Mouse (Mus musculus): Measurements from ENCODE around the gene Plpp7. TPM values are rescaled to one million over a fixed set of nuclear protein-coding genes. Genes with fewer than 3 reads are reported as not detected.

Gene Plpp7
- polyA plus RNA-seq, 1 experiment from 2014 or later, result 10.9 TPM

- Histone ChIP-seq H3K36me3 (no peaks in the 10 kb centered on the region), H3K9me3 (no peaks in the 10 kb centered on the region), H3K27me3 (ENCODE audit: insufficient read depth, poor library complexity, severe bottlenecking) (no peaks in the 10 kb centered on the region), H3K27ac (peak overlapping the region; percentile 100), H3K4me1 (peaks cover 69% of the 10 kb centered on the region), H3K4me3 (peak overlapping the region; percentile 93)
- DNase-seq (ENCODE audit: low spot score), result no peak
- WGBS, result 11% methylated on average over 13 of the region's 13 CpGs
These were observed 57.9 kb downstream of the Plpp7 start for GRCm38 (mm10) chr2:32153041-32153790.

GRCm38 (mm10) chr2:32153791-32154119 lies 58.4 kb downstream of the Plpp7 start:
- DNase-seq (ENCODE audit: low spot score), result no peak
- Histone ChIP-seq H3K27me3 (ENCODE audit: insufficient read depth, poor library complexity, severe bottlenecking) (no peaks in the 10 kb centered on the region), H3K27ac (peak overlapping the region; percentile 100), H3K9me3 (no peaks in the 10 kb centered on the region), H3K4me3 (peak overlapping the region; percentile 93), H3K4me1 (peaks cover 74% of the 10 kb centered on the region), H3K36me3 (no peaks in the 10 kb centered on the region)
- WGBS, result 40% methylated on average over 4 of the region's 4 CpGs

- Histone ChIP-seq H3K27ac (peak overlapping the region; percentile 100), H3K9me3 (no peaks in the 10 kb centered on the region), H3K36me3 (no peaks in the 10 kb centered on the region), H3K4me1 (peaks cover 82% of the 10 kb centered on the region), H3K4me3 (peak overlapping the region; percentile 93), H3K27me3 (ENCODE audit: insufficient read depth, poor library complexity, severe bottlenecking) (no peaks in the 10 kb centered on the region)
- 17% methylated on average over 9 of the region's 9 CpGs for WGBS
- no peak for DNase-seq (ENCODE audit: low spot score)
These were observed 59.1 kb downstream of the Plpp7 start for GRCm38 (mm10) chr2:32154334-32154997.

- H3K4me3 ChIP-seq, result peak overlapping the region; percentile 93
- no peaks in the 10 kb centered on the region for H3K27me3 ChIP-seq (ENCODE audit: insufficient read depth, poor library complexity, severe bottlenecking)
- peak overlapping the region; percentile 100 for H3K27ac ChIP-seq
These were observed 59.7 kb downstream of the Plpp7 start for GRCm38 (mm10) chr2:32154998-32155541.

GRCm38 (mm10) chr2:32155614-32156013 lies 60.3 kb downstream of the Plpp7 start:
- no peak for DNase-seq (ENCODE audit: low spot score)
- Histone ChIP-seq H3K27ac (no peak overlapping the region; the same call in 1 of the 2 replicates), H3K4me1 (peaks cover 85% of the 10 kb centered on the region), H3K4me3 (0 out of 2 replicates have a peak overlapping the region, but pooled peaks have one; percentile 16), H3K9me3 (no peaks in the 10 kb centered on the region), H3K36me3 (peaks cover 11% of the 10 kb centered on the region), H3K27me3 (ENCODE audit: insufficient read depth, poor library complexity, severe bottlenecking) (no peaks in the 10 kb centered on the region)
- WGBS, result 32% methylated on average over 6 of the region's 6 CpGs

More at GRCm38 (mm10) chr2:32154998-32155541, 59.7 kb downstream of the Plpp7 start:
- DNase-seq (ENCODE audit: low spot score), result no peak
- Histone ChIP-seq H3K36me3 (peaks cover 5% of the 10 kb centered on the region), H3K4me1 (peaks cover 85% of the 10 kb centered on the region), H3K9me3 (no peaks in the 10 kb centered on the region)
- WGBS, result 38% methylated on average over 7 of the region's 7 CpGs

- peaks cover 15% of the 10 kb centered on the region for H3K36me3 ChIP-seq
- DNase-seq (ENCODE audit: low spot score), result no peak
- H3K4me3 ChIP-seq, result no peak overlapping the region
- 60% methylated on average over 10 of the region's 10 CpGs for WGBS
- no peak overlapping the region for H3K27ac ChIP-seq
- H3K9me3 ChIP-seq, result no peaks in the 10 kb centered on the region
- peaks cover 87% of the 10 kb centered on the region for H3K4me1 ChIP-seq
- no peaks in the 10 kb centered on the region for H3K27me3 ChIP-seq (ENCODE audit: insufficient read depth, poor library complexity, severe bottlenecking)
These were observed 61.3 kb downstream of the Plpp7 start for GRCm38 (mm10) chr2:32156645-32157044.

- 53% methylated on average over 4 of the region's 4 CpGs for WGBS
- Histone ChIP-seq H3K36me3 (peaks cover 15% of the 10 kb centered on the region), H3K27ac (no peak overlapping the region), H3K4me3 (no peak overlapping the region), H3K4me1 (peaks cover 87% of the 10 kb centered on the region), H3K9me3 (no peaks in the 10 kb centered on the region), H3K27me3 (ENCODE audit: insufficient read depth, poor library complexity, severe bottlenecking) (no peaks in the 10 kb centered on the region)
- DNase-seq (ENCODE audit: low spot score), result no peak
These were observed 62.0 kb downstream of the Plpp7 start for GRCm38 (mm10) chr2:32157328-32157727.

- Histone ChIP-seq H3K36me3 (peaks cover 15% of the 10 kb centered on the region), H3K4me1 (peaks cover 83% of the 10 kb centered on the region), H3K9me3 (no peaks in the 10 kb centered on the region), H3K4me3 (no peak overlapping the region), H3K27me3 (ENCODE audit: insufficient read depth, poor library complexity, severe bottlenecking) (no peaks in the 10 kb centered on the region), H3K27ac (0 out of 2 replicates have a peak overlapping the region, but pooled peaks have one; percentile 18)
- 78% methylated on average over 12 of the region's 12 CpGs for WGBS
- no peak for DNase-seq (ENCODE audit: low spot score)
These were observed 63.4 kb downstream of the Plpp7 start for GRCm38 (mm10) chr2:32158616-32159239.

Small RNAs within 50 kb of the gene (microRNA-seq; reads per million reads assigned to microRNA genes)
- not detected for gene Mir7674

Other genes starting within 250 kb of the Plpp7 start
- gene Fibcd1, start 249.5 kb upstream of the Plpp7 start, polyA plus RNA-seq (2016; fragmentation: Nextera tagmentation; extraction: Ambion mirVana), result 0.12 and 0.36 TPM in 2 replicates
- 1.7 and 2.2 TPM in 2 replicates for gene Lamc3, start 208.2 kb upstream of the Plpp7 start, polyA plus RNA-seq (2016; fragmentation: Nextera tagmentation; extraction: Ambion mirVana)
- gene Aif1l, start 145.4 kb upstream of the Plpp7 start, polyA plus RNA-seq (2016; fragmentation: Nextera tagmentation; extraction: Ambion mirVana), result 92.8 and 96.1 TPM in 2 replicates
- gene Nup214, start 121.1 kb upstream of the Plpp7 start, polyA plus RNA-seq (2016; fragmentation: Nextera tagmentation; extraction: Ambion mirVana), result 76.5 and 83.8 TPM in 2 replicates
- 37.7 and 60.1 TPM in 2 replicates for gene Fam78a, start 10.7 kb upstream of the Plpp7 start, polyA plus RNA-seq (2016; fragmentation: Nextera tagmentation; extraction: Ambion mirVana)
- gene Prrc2b, start 55.6 kb downstream of the Plpp7 start, polyA plus RNA-seq (2016; fragmentation: Nextera tagmentation; extraction: Ambion mirVana), result 44.1 and 54.6 TPM in 2 replicates
- gene Pomt1, start 141.1 kb downstream of the Plpp7 start, polyA plus RNA-seq (2016; fragmentation: Nextera tagmentation; extraction: Ambion mirVana), result 18.8 and 24.2 TPM in 2 replicates
- gene Uck1, start 164.6 kb downstream of the Plpp7 start, polyA plus RNA-seq (2016; fragmentation: Nextera tagmentation; extraction: Ambion mirVana), result 63.1 and 65.8 TPM in 2 replicates
- gene Golga2, start 191.9 kb downstream of the Plpp7 start, polyA plus RNA-seq (2016; fragmentation: Nextera tagmentation; extraction: Ambion mirVana), result 22.0 and 27.2 TPM in 2 replicates
- 318 and 348 TPM in 2 replicates for gene Swi5, start 192.5 kb downstream of the Plpp7 start, polyA plus RNA-seq (2016; fragmentation: Nextera tagmentation; extraction: Ambion mirVana)